Mouse (Mus musculus) midbrain, embryonic 13.5 days (tissue): ENCODE measurements at regions not wholly inside any gene's neighbourhood (a gene's known extent, or its start where the extent isn't known, plus 50 kb on each side); places are given as distances from the start of the nearest gene placed in this dataset.
"Not testable (repeated sequence)": the region's sequence is repeated elsewhere in the genome, so short reads cannot be mapped to it uniquely, and the experiment has no call there.

Experiments used
- ATAC-seq: fragments of 200-750 bp; cut with Nextera tagmentation; 2 replicates; pipeline ENCODE4 v1.8.0; 2017; ENCODE audit warnings: mild to moderate bottlenecking, moderate TSS enrichment, moderate library complexity
- H3K27ac ChIP-seq: fragments of 300-500 bp; sonication (generic); 2 replicates; pipeline ENCODE4 v1.5.1; 2015; ENCODE audit warnings: inconsistent platforms, mild to moderate bottlenecking, moderate library complexity
- H3K27me3 ChIP-seq: fragments of 300-500 bp; sonication (generic); 2 replicates; pipeline ENCODE4 v1.6.1; 2015; ENCODE audit warnings: mild to moderate bottlenecking, inconsistent platforms
- H3K36me3 ChIP-seq: fragments of 300-500 bp; sonication (generic); 2 replicates; pipeline ENCODE4 v1.6.1; 2015; ENCODE audit warnings: mild to moderate bottlenecking, inconsistent platforms
- H3K4me1 ChIP-seq: fragments of 300-500 bp; sonication (generic); replicated peaks from 2 replicates; pipeline ENCODE4 v1.6.1; 2015; ENCODE audit warnings: inconsistent platforms
- H3K4me2 ChIP-seq: fragments of 300-500 bp; sonication (generic); replicated peaks from 2 replicates; pipeline ENCODE4 v1.6.1; 2015; ENCODE audit warnings: moderate library complexity, mild to moderate bottlenecking, inconsistent platforms
- H3K4me3 ChIP-seq: fragments of 300-500 bp; sonication (generic); replicated peaks from 2 replicates; pipeline ENCODE4 v1.5.1; 2015; ENCODE audit warnings: mild to moderate bottlenecking, inconsistent platforms
- H3K9ac ChIP-seq: fragments of 300-500 bp; sonication (generic); replicated peaks from 2 replicates; pipeline ENCODE4 v1.6.1; 2015; ENCODE audit warnings: mild to moderate bottlenecking, inconsistent platforms
- H3K9me3 ChIP-seq: fragments of 300-500 bp; sonication (generic); 2 replicates; pipeline ENCODE4 v1.6.1; 2016; ENCODE audit warnings: mild to moderate bottlenecking, inconsistent platforms
- WGBS: fragments of 180-500 bp; shearing (Covaris S2); methylation state at CpG from one replicate; pipeline ENCODE4 v1.1.7; 2015; 5-methylcytosine and 5-hydroxymethylcytosine counted together

DNA sequence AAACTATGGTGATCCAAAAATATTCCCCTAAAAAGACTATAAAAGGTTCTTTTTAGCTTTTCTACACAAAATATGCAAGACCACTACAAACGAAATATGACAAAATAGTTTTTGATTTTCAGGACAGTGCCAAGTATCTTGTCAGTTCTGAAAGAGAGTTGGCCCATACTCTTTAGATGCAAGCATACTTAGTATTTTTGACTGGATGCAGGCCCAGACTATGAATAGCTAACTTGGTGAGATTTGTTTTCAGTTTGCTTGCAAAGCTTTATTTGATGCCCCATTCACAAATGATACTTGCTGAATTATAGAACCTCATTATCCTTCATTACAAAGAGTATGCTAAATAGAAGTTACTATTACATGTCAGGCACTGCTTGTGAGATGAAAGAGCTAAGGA lies 258.8 kb downstream of the Casp12 start:
- no peaks in the 10 kb centered on the region for H3K36me3 ChIP-seq
- no peak overlapping the region for H3K27ac ChIP-seq
- no peak for ATAC-seq
- no peaks in the 10 kb centered on the region for H3K27me3 ChIP-seq
- no peak overlapping the region for H3K9ac ChIP-seq
- H3K4me1 ChIP-seq = no peaks in the 10 kb centered on the region
- H3K4me3 ChIP-seq = no peak overlapping the region
- no peaks in the 10 kb centered on the region for H3K9me3 ChIP-seq
- 64% methylated on average over 1 of the region's 1 CpGs for WGBS
- no peak overlapping the region for H3K4me2 ChIP-seq

DNA sequence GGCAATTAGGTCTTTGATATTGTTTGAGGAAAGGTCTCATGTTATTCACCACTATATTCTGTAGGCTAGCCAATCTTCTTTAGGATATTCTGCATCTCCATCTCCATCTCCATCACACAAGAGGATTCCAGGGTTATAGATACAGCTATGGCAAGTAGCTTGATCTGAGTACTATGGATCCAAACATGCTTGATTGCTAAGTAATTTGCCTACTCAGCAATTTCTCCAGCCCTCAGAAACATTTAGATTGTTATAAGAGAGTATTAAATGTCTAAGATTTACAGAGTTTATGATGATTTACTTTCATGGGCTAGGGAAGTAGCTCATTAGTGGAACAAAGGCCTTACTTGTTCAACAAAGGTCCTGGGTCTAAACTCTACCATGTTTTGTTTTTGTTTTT lies 259.8 kb downstream of the Casp12 start:
- Histone ChIP-seq H3K9ac (no peak overlapping the region), H3K4me1 (no peaks in the 10 kb centered on the region), H3K27me3 (no peaks in the 10 kb centered on the region), H3K36me3 (no peaks in the 10 kb centered on the region), H3K4me3 (no peak overlapping the region), H3K4me2 (no peak overlapping the region), H3K27ac (no peak overlapping the region), H3K9me3 (no peaks in the 10 kb centered on the region)
- ATAC-seq = no peak

DNA sequence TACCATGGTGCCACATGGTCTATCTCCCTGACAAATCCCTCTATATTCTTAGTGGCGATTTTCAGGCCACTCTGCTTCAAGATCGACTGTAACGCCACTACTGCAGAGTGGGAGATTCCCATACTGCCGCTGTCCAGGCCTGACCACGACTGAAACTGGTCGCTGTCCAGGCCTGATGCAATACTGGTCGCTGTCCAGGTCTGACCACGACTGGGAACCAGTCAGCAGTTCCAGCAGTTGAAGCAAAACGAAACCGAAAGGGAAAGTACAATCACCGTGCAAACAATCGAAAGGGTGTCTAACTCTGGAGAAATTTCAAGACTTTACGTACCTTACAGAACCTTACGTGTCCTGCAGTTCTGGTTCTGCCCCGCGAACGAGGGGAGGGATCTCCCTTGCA lies 271.5 kb downstream of the Casp12 start:
- WGBS = 95% methylated on average over 17 of the region's 17 CpGs
- H3K27me3 ChIP-seq = no peaks in the 10 kb centered on the region
- no peaks in the 10 kb centered on the region for H3K36me3 ChIP-seq
- no peaks in the 10 kb centered on the region for H3K4me1 ChIP-seq
- H3K4me3 ChIP-seq = no peak overlapping the region
- H3K9me3 ChIP-seq = no peaks in the 10 kb centered on the region
- H3K4me2 ChIP-seq = no peak overlapping the region
- ATAC-seq = no peak
- H3K9ac ChIP-seq = no peak overlapping the region
- H3K27ac ChIP-seq = no peak overlapping the region

DNA sequence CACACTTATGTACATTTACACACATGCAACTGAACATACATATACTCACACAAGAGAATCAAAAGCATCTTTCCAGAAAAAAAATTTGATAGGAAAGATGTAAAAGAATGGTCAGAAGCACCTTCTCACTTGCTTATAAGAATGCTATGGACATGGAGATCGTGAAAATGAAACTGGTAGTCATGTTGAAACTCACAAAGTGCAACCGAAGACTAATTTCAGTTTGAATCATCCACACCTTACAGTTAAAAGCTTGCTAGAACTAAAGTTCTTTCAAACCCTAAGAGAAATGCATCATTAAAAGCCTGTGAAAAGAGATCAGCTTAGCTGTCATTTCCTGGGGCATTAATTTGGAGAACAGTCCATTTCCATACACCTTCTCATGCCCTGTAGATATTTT lies 278.2 kb downstream of the Casp12 start:
- Histone ChIP-seq H3K9me3 (no peaks in the 10 kb centered on the region), H3K27ac (no peak overlapping the region), H3K9ac (no peak overlapping the region), H3K36me3 (no peaks in the 10 kb centered on the region), H3K4me3 (no peak overlapping the region), H3K27me3 (no peaks in the 10 kb centered on the region), H3K4me1 (no peaks in the 10 kb centered on the region), H3K4me2 (no peak overlapping the region)
- ATAC-seq = no peak
- WGBS = 87% methylated on average over 2 of the region's 2 CpGs

DNA sequence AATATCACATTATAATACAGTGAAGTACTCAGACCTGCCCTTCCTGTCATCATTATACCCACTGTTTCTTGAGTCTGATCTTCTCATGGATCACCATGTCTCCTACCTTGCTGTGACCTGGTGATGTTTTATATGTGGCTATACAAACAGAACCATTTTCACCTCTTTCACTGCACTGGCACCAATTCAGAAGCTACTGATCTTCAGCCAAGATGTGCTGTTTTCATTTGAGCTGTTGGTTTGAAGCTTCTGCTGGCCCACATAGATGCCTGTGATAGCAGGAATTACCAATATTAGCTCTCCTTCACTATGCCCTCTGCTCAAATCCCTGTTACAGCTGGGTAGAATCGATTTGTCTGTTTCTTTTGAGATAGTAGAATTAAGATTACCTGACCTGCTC lies 282.3 kb downstream of the Casp12 start:
- H3K27me3 ChIP-seq = no peaks in the 10 kb centered on the region
- H3K9me3 ChIP-seq = no peaks in the 10 kb centered on the region
- H3K36me3 ChIP-seq = no peaks in the 10 kb centered on the region
- no peak overlapping the region for H3K9ac ChIP-seq
- H3K4me2 ChIP-seq = no peak overlapping the region
- H3K4me1 ChIP-seq = no peaks in the 10 kb centered on the region
- no peak overlapping the region for H3K27ac ChIP-seq
- ATAC-seq = no peak
- 72% methylated on average over 1 of the region's 1 CpGs for WGBS
- H3K4me3 ChIP-seq = no peak overlapping the region

DNA sequence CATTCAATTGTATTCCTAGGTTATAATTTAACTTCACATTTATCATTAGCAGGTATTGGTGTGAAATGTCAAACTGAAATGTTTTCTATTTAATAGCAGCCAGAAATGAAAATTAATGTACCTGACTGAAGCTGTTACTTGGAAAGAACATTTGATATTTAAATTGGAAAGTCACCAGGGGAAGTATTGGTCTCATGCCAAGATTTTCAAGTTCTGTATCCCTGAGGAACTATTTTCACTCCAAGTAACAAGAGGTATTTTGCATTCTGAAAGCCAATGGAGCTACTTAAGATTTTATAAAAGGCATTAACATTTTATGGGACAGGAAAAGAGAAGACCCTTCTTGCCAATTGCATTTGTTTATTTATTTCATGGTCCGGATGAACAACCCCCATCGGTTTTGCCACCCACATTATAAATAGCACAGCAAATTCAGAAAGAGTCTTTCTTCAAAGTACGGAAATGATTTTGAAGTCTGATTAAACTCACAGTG lies 289.3 kb downstream of the Casp12 start:
- no peak overlapping the region for H3K27ac ChIP-seq
- H3K27me3 ChIP-seq = no peaks in the 10 kb centered on the region
- no peak overlapping the region for H3K4me2 ChIP-seq
- 63% methylated on average over 3 of the region's 3 CpGs for WGBS
- no peaks in the 10 kb centered on the region for H3K36me3 ChIP-seq
- no peaks in the 10 kb centered on the region for H3K9me3 ChIP-seq
- no peak overlapping the region for H3K4me3 ChIP-seq
- H3K4me1 ChIP-seq = no peaks in the 10 kb centered on the region
- H3K9ac ChIP-seq = no peak overlapping the region
- ATAC-seq = no peak

DNA sequence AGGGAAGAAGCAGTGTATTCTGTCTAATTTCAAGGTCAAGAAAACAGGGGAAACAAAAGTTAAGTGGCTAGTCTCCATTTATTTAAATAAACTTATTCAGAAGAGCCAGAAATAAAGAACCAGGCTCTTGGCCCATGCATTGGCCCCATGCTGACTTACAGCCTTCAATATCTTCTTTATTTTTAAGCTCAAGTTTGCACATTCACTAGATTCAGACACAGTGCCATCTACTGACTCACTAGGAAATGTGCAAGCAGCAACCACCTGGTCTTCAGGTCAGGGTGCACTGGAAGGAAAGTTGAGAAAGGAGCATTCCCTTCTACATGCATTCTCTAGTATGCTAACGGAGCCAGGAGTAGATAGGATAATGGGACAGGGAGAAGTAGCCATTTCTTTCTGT lies 289.7 kb downstream of the Casp12 start:
- no peaks in the 10 kb centered on the region for H3K27me3 ChIP-seq
- no peaks in the 10 kb centered on the region for H3K9me3 ChIP-seq
- H3K4me2 ChIP-seq = no peak overlapping the region
- 23% methylated on average over 1 of the region's 1 CpGs for WGBS
- H3K9ac ChIP-seq = no peak overlapping the region
- no peak overlapping the region for H3K27ac ChIP-seq
- peak; percentile 70 for ATAC-seq
- H3K36me3 ChIP-seq = no peaks in the 10 kb centered on the region
- no peaks in the 10 kb centered on the region for H3K4me1 ChIP-seq
- no peak overlapping the region for H3K4me3 ChIP-seq

DNA sequence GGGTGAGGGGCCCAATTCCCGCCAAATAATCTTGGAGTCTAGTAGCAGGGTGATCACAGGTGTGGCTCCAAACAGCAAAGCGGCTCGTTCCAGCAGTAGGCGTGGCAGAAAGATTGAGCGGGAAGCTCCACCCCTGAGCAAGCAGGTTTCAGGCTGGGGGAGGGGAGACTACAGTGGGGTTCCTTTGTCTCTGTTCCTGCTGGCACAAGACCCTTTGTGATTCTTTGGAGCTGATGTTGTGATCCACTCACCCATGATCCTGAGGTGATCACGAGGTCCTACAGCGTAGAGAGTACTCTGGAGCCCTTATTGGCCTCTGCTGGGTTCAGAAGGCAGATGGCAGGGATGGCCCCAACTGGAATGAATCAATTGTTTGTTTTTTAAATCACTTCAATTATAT lies 318.7 kb downstream of the Casp12 start:
- H3K4me1 ChIP-seq = no peaks in the 10 kb centered on the region
- H3K4me3 ChIP-seq = no peak overlapping the region
- no peak overlapping the region for H3K4me2 ChIP-seq
- 0 out of 2 replicates have a peak, but pooled peaks cover 4% of the 10 kb centered on the region for H3K9me3 ChIP-seq
- ATAC-seq = no peak
- WGBS = 83% methylated on average over 7 of the region's 7 CpGs
- H3K9ac ChIP-seq = no peak overlapping the region
- H3K27me3 ChIP-seq = no peaks in the 10 kb centered on the region
- H3K27ac ChIP-seq = no peak overlapping the region
- H3K36me3 ChIP-seq = no peaks in the 10 kb centered on the region

DNA sequence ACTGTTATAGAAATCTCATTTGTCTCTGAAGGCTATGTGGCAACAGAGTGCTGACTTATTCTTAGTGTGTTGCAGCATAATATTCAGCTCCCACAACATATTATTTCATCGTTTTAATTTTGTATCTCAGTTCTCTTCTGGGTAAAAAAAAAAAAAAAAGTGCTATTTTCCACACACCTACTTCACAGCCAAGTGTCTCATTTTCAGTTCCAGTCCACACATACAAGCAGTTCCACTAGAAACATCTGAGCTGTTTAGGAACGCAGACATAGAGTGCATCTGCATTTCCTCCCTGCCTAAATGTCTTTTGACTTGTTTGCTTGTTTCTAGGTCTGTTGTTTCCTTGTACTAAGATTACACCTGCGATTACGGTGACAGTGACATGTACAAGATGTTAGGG lies 328.3 kb downstream of the Casp12 start:
- no peaks in the 10 kb centered on the region for H3K4me1 ChIP-seq
- ATAC-seq = no peak
- H3K4me3 ChIP-seq = no peak overlapping the region
- WGBS = 87% methylated on average over 4 of the region's 4 CpGs
- H3K4me2 ChIP-seq = no peak overlapping the region
- H3K27ac ChIP-seq = no peak overlapping the region
- no peaks in the 10 kb centered on the region for H3K27me3 ChIP-seq
- H3K36me3 ChIP-seq = no peaks in the 10 kb centered on the region
- no peak overlapping the region for H3K9ac ChIP-seq
- H3K9me3 ChIP-seq = no peaks in the 10 kb centered on the region

DNA sequence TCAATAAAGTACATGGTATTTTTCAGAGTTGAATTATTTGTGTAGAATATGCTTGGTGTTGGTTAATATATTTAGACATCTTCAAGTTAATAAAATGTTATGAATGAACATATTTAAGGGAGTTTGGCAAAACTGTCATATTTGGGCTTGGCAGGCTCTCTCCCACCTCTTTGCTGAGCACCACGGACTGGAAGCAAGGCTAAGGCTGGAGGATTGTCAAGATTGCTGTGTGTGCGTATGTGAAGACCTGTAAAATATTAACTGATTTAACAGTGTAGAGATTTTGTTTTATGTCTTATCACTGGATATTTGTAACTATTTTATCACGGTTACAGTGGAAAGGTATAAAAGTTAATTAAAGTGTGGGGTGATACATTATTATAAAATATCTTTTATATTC lies 363.3 kb downstream of the Casp12 start:
- 87% methylated on average over 3 of the region's 3 CpGs for WGBS
- no peak for ATAC-seq
- no peaks in the 10 kb centered on the region for H3K36me3 ChIP-seq
- H3K4me3 ChIP-seq = no peak overlapping the region
- H3K27me3 ChIP-seq = no peaks in the 10 kb centered on the region
- no peak overlapping the region for H3K4me2 ChIP-seq
- H3K4me1 ChIP-seq = no peaks in the 10 kb centered on the region
- H3K9ac ChIP-seq = no peak overlapping the region
- H3K27ac ChIP-seq = no peak overlapping the region
- H3K9me3 ChIP-seq = no peaks in the 10 kb centered on the region

DNA sequence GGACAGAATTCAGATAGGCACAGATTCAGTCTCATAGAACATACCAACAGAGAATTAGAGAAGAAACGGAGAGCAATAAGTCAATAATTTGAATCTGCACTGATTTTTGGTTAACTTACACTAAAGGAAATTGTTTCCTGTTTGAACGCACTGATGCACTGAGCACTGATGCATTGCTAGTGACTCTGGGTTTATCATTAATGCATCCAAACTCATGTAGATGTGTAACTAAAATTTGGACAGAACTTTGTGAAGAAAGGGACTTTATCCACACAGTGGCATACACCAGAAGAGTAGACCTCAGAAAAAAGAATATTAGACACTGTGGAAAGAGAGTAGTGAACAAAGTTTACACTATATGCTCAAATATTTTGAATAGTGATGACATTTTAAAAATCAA lies 364.2 kb downstream of the Casp12 start:
- ATAC-seq = no peak
- H3K4me2 ChIP-seq = no peak overlapping the region
- H3K9ac ChIP-seq = no peak overlapping the region
- H3K4me1 ChIP-seq = no peaks in the 10 kb centered on the region
- no peaks in the 10 kb centered on the region for H3K27me3 ChIP-seq
- no peak overlapping the region for H3K4me3 ChIP-seq
- 86% methylated on average over 2 of the region's 2 CpGs for WGBS
- no peaks in the 10 kb centered on the region for H3K36me3 ChIP-seq
- no peak overlapping the region for H3K27ac ChIP-seq
- H3K9me3 ChIP-seq = no peaks in the 10 kb centered on the region

DNA sequence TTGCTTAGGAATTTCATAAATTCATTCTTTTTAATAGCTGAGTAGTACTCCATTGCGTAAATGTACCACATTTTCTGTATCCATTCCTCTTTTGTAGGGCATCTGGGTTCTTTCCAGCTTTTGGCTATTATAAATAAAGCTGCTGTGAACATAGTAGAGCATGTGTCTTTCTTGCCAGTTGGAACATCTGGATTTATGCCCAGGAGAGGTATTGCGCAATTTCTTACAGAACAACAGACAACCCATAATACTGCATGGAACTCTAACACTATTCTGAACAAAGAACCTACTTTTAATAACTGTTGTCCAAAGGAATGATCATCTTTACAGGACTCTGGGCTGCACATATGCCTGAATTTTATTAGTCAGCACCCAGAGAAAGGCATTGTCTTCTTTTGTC lies 373.4 kb downstream of the Casp12 start:
- not testable (repeated sequence) for H3K4me1 ChIP-seq, H3K36me3 ChIP-seq, ATAC-seq, H3K27ac ChIP-seq, H3K4me2 ChIP-seq, H3K9ac ChIP-seq, H3K27me3 ChIP-seq, H3K9me3 ChIP-seq, H3K4me3 ChIP-seq
- WGBS = 90% methylated on average over 2 of the region's 2 CpGs

DNA sequence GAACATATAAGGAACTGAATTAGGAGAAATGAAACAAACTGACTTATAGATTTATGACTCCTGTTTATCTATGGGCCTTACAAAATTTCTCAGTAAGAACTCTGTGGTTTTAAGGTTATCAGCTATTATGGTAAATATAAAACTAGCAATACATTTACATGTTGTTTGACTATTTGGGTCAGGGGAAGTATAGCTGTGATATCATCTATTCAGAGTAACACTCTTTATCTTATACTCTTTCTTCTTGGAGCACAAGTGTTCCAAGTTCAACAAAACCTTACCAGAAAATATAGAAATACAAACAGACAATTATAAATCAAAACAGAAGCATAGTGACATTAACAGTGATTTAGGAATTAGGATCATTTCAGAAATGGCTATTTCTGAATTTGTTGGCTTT lies 383.6 kb downstream of the Casp12 start:
- Histone ChIP-seq H3K9me3 (no peaks in the 10 kb centered on the region), H3K4me2 (no peak overlapping the region), H3K27me3 (no peaks in the 10 kb centered on the region), H3K27ac (no peak overlapping the region), H3K4me1 (no peaks in the 10 kb centered on the region), H3K9ac (no peak overlapping the region), H3K4me3 (no peak overlapping the region), H3K36me3 (no peaks in the 10 kb centered on the region)
- ATAC-seq = no peak
